Mouse (Mus musculus) C2C12 (cell line): ENCODE measurements around the gene Cdh6. TPM values are rescaled to one million over a fixed set of nuclear protein-coding genes. Genes with fewer than 3 reads are reported as not detected.

Source experiments
- H3K27me3 ChIP-seq: one replicate; pipeline ENCODE4 v1.6.1; 2011; ENCODE audit not compliant: control insufficient read depth, insufficient read depth, insufficient read length
- H3K36me3 ChIP-seq: one replicate; pipeline ENCODE4 v1.6.1; 2011; ENCODE audit not compliant: control insufficient read depth, insufficient read depth
- H3K4me3 ChIP-seq: one replicate; pipeline ENCODE4 v1.5.1; 2011; ENCODE audit warnings: mild to moderate bottlenecking, control low read depth; ENCODE audit not compliant: poor library complexity, insufficient read depth, severe bottlenecking
- H3K79me2 ChIP-seq: one replicate; pipeline ENCODE4 v1.6.1; 2011; ENCODE audit not compliant: control insufficient read depth, insufficient read depth
- H3K79me3 ChIP-seq: one replicate; pipeline ENCODE4 v1.6.1; 2011; ENCODE audit warnings: low read depth, control low read depth
- H3ac ChIP-seq: one replicate; pipeline ENCODE3; 2011; ENCODE audit warnings: low read depth; ENCODE audit not compliant: control insufficient read depth, insufficient read length
- CEBPB ChIP-seq: IDR thresholded peaks from one replicate; pipeline ENCODE4 v1.6.1; 2011; ENCODE audit warnings: low read depth, mild to moderate bottlenecking, control low read depth, moderate library complexity
- CTCF ChIP-seq: IDR thresholded peaks from one replicate; pipeline ENCODE4 v1.5.1; 2011; ENCODE audit not compliant: control insufficient read depth, insufficient read depth, insufficient read length
- FOSL1 ChIP-seq: IDR thresholded peaks from one replicate; pipeline ENCODE4 v1.8.0; 2011; ENCODE audit warnings: mild to moderate bottlenecking, low read length; ENCODE audit not compliant: poor library complexity, insufficient read depth, severe bottlenecking
- MAX ChIP-seq: IDR thresholded peaks from one replicate; pipeline ENCODE4 v1.6.1; 2011; ENCODE audit warnings: mild to moderate bottlenecking, control low read depth
- MYOD1 ChIP-seq: IDR thresholded peaks from one replicate; pipeline ENCODE4 v1.6.1; 2011; ENCODE audit warnings: low read depth; ENCODE audit not compliant: control insufficient read depth, insufficient read length
- MYOG ChIP-seq: IDR thresholded peaks from one replicate; pipeline ENCODE4 v1.6.1; 2011; ENCODE audit not compliant: control insufficient read depth, insufficient read length; ENCODE audit errors: extremely low read depth
- USF1 ChIP-seq: IDR thresholded peaks from one replicate; pipeline ENCODE4 v1.6.1; 2011; ENCODE audit warnings: low read depth, mild to moderate bottlenecking, control low read depth, moderate library complexity
- polyA plus RNA-seq: library from polyadenylated mRNA; unstranded; fragments of >200 nt; fragmentation: generic; extraction: Trizol; gene quantifications from one replicate; pipeline ENCODE4 v1.2.1, GENCODE M21; 2012; ENCODE audit warnings: missing spikeins

Cdh6 gene
- polyA plus RNA-seq, 1 experiment: under 0.01 TPM

GRCm38 (mm10) chr15:13141983-13142382, 31.5 kb downstream of the Cdh6 start:
- H3K4me3 ChIP-seq: no peak overlapping the region
- no peaks in the 10 kb centered on the region for H3K27me3 ChIP-seq
- no peaks in the 10 kb centered on the region for H3K79me2 ChIP-seq
- no peaks in the 10 kb centered on the region for H3K36me3 ChIP-seq
- H3ac ChIP-seq: no peak overlapping the region
- H3K79me3 ChIP-seq: no peaks in the 10 kb centered on the region
- TF ChIP-seq CTCF: no peak
- TF ChIP-seq USF1: no peak
- no peak for TF ChIP-seq FOSL1
- no peak for TF ChIP-seq MYOG
- TF ChIP-seq CEBPB: no peak
- no peak for TF ChIP-seq MYOD1
- TF ChIP-seq MAX: no peak

GRCm38 (mm10) chr15:13139662-13140061, 33.8 kb downstream of the Cdh6 start:
- no peaks in the 10 kb centered on the region for H3K27me3 ChIP-seq
- H3ac ChIP-seq: no peak overlapping the region
- no peak overlapping the region for H3K4me3 ChIP-seq
- TF ChIP-seq MAX: no peak
- TF ChIP-seq MYOG: no peak
- TF ChIP-seq CEBPB: no peak
- no peak for TF ChIP-seq USF1
- no peak for TF ChIP-seq MYOD1
- no peak for TF ChIP-seq FOSL1
- TF ChIP-seq CTCF: no peak
- no peaks in the 10 kb centered on the region for H3K79me3 ChIP-seq
- no peaks in the 10 kb centered on the region for H3K79me2 ChIP-seq
- H3K36me3 ChIP-seq: no peaks in the 10 kb centered on the region

GRCm38 (mm10) chr15:13137166-13137565, 36.3 kb downstream of the Cdh6 start:
- Histone ChIP-seq H3K4me3 (no peak overlapping the region), H3K79me3 (no peaks in the 10 kb centered on the region), H3K79me2 (no peaks in the 10 kb centered on the region), H3ac (no peak overlapping the region), H3K36me3 (no peaks in the 10 kb centered on the region), H3K27me3 (no peaks in the 10 kb centered on the region)
- TF ChIP-seq MYOD1 (no peak), MYOG (no peak), FOSL1 (no peak), CTCF (no peak), CEBPB (no peak)

GRCm38 (mm10) chr15:13134086-13134485, 39.4 kb downstream of the Cdh6 start:
- H3K79me3 ChIP-seq: no peaks in the 10 kb centered on the region
- no peaks in the 10 kb centered on the region for H3K36me3 ChIP-seq
- TF ChIP-seq CEBPB: no peak
- TF ChIP-seq MYOD1: no peak
- TF ChIP-seq FOSL1: no peak
- no peak for TF ChIP-seq MYOG
- no peak for TF ChIP-seq USF1
- TF ChIP-seq CTCF: no peak
- H3K79me2 ChIP-seq: no peaks in the 10 kb centered on the region
- no peak overlapping the region for H3K4me3 ChIP-seq
- H3K27me3 ChIP-seq: no peaks in the 10 kb centered on the region
- H3ac ChIP-seq: no peak overlapping the region

- Histone ChIP-seq H3K79me2 (no peaks in the 10 kb centered on the region), H3ac (no peak overlapping the region), H3K27me3 (no peaks in the 10 kb centered on the region), H3K79me3 (no peaks in the 10 kb centered on the region), H3K4me3 (no peak overlapping the region), H3K36me3 (no peaks in the 10 kb centered on the region)
- TF ChIP-seq CEBPB (no peak), USF1 (no peak), CTCF (no peak), MYOD1 (no peak), FOSL1 (no peak), MYOG (no peak), MAX (no peak)
These were observed 40.1 kb downstream of the Cdh6 start for GRCm38 (mm10) chr15:13133370-13133769.

- H3K36me3 ChIP-seq: no peaks in the 10 kb centered on the region
- no peaks in the 10 kb centered on the region for H3K79me2 ChIP-seq
- no peak overlapping the region for H3ac ChIP-seq
- no peaks in the 10 kb centered on the region for H3K27me3 ChIP-seq
- TF ChIP-seq MYOD1: no peak
- no peak for TF ChIP-seq FOSL1
- no peak for TF ChIP-seq CEBPB
- TF ChIP-seq MYOG: no peak
- TF ChIP-seq MAX: no peak
- no peak for TF ChIP-seq USF1
- TF ChIP-seq CTCF: no peak
- H3K79me3 ChIP-seq: no peaks in the 10 kb centered on the region
- no peak overlapping the region for H3K4me3 ChIP-seq
These were observed 41.0 kb downstream of the Cdh6 start for GRCm38 (mm10) chr15:13132493-13132892.
